Mouse (Mus musculus): ENCODE results near the gene Rcn3.

DNA sequence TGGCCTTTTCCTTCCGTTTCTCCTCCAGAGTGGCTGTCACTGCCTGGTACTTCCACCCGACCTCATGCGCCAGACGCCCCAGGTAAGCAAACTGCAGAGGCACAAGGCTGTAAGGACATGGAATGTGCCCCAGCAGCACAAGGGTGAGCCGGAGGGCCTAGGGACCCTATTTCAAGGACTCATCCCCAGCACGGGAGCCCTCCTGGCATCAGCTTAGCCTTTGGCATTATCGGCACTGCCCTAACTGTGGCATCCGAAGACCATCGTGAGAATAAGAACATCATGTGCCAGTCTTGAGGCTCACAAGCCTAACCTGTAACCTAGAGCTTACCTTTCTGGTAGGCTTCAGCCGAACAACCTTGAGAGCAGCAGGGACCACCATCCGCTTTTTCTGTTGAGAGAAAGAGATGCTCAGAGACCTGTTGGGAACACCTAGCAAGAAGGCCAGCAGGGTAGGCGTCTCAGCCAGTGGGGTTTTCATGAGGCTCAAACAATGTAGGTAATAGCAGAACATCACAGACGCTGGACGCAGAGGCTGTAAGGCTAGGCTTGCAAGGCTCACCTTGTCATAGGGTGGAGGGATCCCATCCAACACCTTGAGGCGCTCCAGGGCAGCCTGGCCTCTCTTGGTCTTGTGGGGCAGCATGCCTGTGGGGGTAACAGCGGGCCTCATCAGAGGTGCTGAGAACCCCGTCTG, 34.3 kb upstream of the Rcn3 start:
- no peak for TF ChIP-seq ZC3H11A (IDR thresholded peaks at IDR 0.05; ENCODE audit: borderline replicate concordance, low read depth, low read length)
- no peak for TF ChIP-seq MAFK (IDR thresholded peaks at IDR 0.05; ENCODE audit: insufficient read depth, low read depth, low read length)
